Mouse (Mus musculus) cortical plate, adult 2 months (tissue): ENCODE measurements around the gene Csf2rb2.
"Not testable (repeated sequence)": the region's sequence is repeated elsewhere in the genome, so short reads cannot be mapped to it uniquely, and the experiment has no call there.

Source experiments
- CTCF ChIP-seq: fragments of 200-500 bp; IDR thresholded peaks from 2 replicates; pipeline ENCODE4 v1.5.1; 2011; ENCODE audit warnings: mild to moderate bottlenecking, control low read depth, low read length; ENCODE audit not compliant: insufficient read depth; ENCODE audit errors: extremely low read depth
- POLR2A ChIP-seq: fragments of 200-500 bp; IDR thresholded peaks from 2 replicates; pipeline ENCODE4 v1.6.1; 2011; ENCODE audit warnings: mild to moderate bottlenecking, low read length, control low read depth; ENCODE audit not compliant: insufficient read depth; ENCODE audit errors: extremely low read depth

- not testable (repeated sequence) for TF ChIP-seq POLR2A, CTCF
Measured at GRCm38 (mm10) chr15:78329972-78330371, 24.5 kb upstream of the Csf2rb2 start.
